Mouse (Mus musculus) cortical plate, adult 2 months (tissue): ENCODE measurements around the gene Ninl. TPM values are rescaled to one million over a fixed set of nuclear protein-coding genes. Genes with fewer than 3 reads are reported as not detected.

Experiments
- H3K27ac ChIP-seq: fragments of 200-500 bp; 2 replicates; pipeline ENCODE4 v1.5.1; 2012; ENCODE audit warnings: low read length, control low read depth, inconsistent platforms; ENCODE audit not compliant: insufficient read depth
- H3K4me1 ChIP-seq: fragments of 200-500 bp; 2 replicates; pipeline ENCODE4 v1.6.1; 2011; ENCODE audit warnings: low read length; ENCODE audit not compliant: control insufficient read depth, insufficient read depth
- H3K4me3 ChIP-seq: fragments of 200-500 bp; 2 replicates; pipeline ENCODE4 v1.5.1; 2011; ENCODE audit warnings: mild to moderate bottlenecking, low read length, control low read depth; ENCODE audit not compliant: insufficient read depth
- CTCF ChIP-seq: fragments of 200-500 bp; IDR thresholded peaks from 2 replicates; pipeline ENCODE4 v1.5.1; 2011; ENCODE audit warnings: mild to moderate bottlenecking, control low read depth, low read length; ENCODE audit not compliant: insufficient read depth; ENCODE audit errors: extremely low read depth
- POLR2A ChIP-seq: fragments of 200-500 bp; IDR thresholded peaks from 2 replicates; pipeline ENCODE4 v1.6.1; 2011; ENCODE audit warnings: mild to moderate bottlenecking, low read length, control low read depth; ENCODE audit not compliant: insufficient read depth; ENCODE audit errors: extremely low read depth
- polyA plus RNA-seq: library from polyadenylated mRNA; depleted of rRNA; stranded (reverse); fragments of >200 nt; gene quantifications from 2 replicates; pipeline ENCODE4 v1.2.3, GENCODE M21; 2012

Ninl gene
- polyA plus RNA-seq, 1 experiment = 6.5 TPM

DNA sequence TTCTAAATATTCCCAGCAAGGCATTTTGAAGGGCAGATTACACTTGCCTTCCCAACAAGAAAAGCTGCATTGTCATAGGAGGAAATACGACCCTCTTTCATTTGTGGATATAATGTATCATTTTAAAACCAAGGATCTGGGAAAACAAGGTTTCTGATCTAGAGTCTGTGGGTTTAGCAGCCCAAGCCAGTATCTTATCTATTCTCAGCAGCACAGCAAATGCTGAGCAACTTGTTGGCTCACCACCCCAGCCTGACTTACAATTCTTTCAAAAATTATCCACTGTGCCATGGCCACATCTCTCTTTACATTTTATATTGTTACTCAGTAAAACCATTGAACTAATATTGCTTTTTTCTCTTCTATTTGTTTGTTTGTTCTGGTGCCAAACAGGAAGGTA lies 27.9 kb downstream of the Ninl start:
- no peak for TF ChIP-seq CTCF
- TF ChIP-seq POLR2A = no peak
- Histone ChIP-seq H3K27ac (no peak overlapping the region), H3K4me3 (no peak overlapping the region), H3K4me1 (no peaks in the 10 kb centered on the region)

DNA sequence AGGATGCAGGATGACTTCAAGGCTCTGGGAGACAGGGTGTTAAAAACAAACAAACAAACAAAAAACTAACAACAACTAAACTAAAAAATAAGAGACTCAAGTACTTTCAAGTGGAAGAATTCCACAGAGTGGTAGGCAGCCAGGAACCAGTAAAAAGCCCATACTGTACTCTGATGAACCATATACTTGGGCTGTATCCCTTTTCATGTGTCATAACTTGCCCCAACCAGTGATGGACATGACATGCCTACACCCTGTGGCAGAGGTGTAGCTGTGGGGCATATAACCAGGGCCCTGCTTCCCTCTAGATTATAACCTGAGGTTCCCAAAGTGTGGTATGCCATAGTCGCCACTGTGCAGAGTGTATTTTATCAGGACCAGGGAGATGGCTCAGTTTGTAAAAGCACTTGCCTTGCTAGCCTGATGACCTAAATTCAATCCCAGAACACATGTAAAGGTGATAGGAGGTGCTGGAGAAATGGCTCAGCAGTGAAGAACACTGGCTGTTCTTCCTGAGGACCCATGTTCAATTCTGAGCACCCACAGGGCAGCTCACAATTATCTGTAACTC lies 29.6 kb downstream of the Ninl start:
- H3K27ac ChIP-seq = no peak overlapping the region
- peak overlapping the region; percentile 52 for H3K4me3 ChIP-seq
- no peaks in the 10 kb centered on the region for H3K4me1 ChIP-seq
- TF ChIP-seq CTCF (no peak), POLR2A (no peak)

DNA sequence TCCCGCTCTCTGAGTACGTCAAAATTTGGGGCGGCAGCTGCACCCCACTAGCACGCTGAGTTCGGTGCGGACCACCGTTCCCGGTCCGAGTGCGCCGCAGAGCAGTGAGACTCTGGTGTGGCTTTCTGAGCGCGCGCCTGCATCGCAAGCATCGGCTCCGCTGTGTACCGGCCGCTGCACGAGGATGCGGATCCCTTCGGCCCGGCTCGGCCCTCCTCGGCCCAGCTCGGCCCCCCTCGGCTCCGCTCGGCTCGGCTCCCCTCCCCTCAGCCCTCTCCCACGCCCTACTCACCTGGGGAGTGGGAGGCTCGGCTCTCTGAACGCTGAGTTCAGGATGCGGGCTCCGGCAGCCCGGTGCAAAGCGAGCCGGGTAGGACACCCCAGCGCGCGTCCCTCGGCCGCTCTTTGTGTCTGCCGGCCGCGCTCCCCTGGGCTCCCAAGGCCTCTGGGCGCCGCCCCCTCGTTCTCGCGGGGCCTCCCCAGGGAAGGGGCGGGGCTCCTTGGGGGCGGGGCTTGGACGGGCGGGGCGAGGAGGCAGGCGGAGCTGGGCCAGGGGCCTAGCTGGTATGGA lies 30.2 kb downstream of the Ninl start:
- no peak for TF ChIP-seq POLR2A
- TF ChIP-seq CTCF = no peak
- H3K27ac ChIP-seq = no peak overlapping the region
- H3K4me3 ChIP-seq = peak overlapping the region; percentile 52
- no peaks in the 10 kb centered on the region for H3K4me1 ChIP-seq

GRCm38 (mm10) chr2:151008517-151008932 lies 30.7 kb downstream of the Ninl start:
- Histone ChIP-seq H3K4me1 (no peaks in the 10 kb centered on the region), H3K27ac (no peak overlapping the region), H3K4me3 (peak overlapping the region; percentile 52)
- TF ChIP-seq CTCF (no peak), POLR2A (no peak)

- no peak for TF ChIP-seq CTCF
- TF ChIP-seq POLR2A = no peak
- peak overlapping the region; percentile 52; the same call in 1 of the 2 replicates for H3K4me3 ChIP-seq
- H3K27ac ChIP-seq = no peak overlapping the region
- no peaks in the 10 kb centered on the region for H3K4me1 ChIP-seq
Observed at GRCm38 (mm10) chr2:151008006-151008405, 31.2 kb downstream of the Ninl start.

- no peak overlapping the region for H3K27ac ChIP-seq
- TF ChIP-seq POLR2A = no peak
- no peak for TF ChIP-seq CTCF
- H3K4me3 ChIP-seq = no peak overlapping the region
- H3K4me1 ChIP-seq = no peaks in the 10 kb centered on the region; the same call in 1 of the 2 replicates
Observed at GRCm38 (mm10) chr2:151006281-151006945, 32.8 kb downstream of the Ninl start.

DNA sequence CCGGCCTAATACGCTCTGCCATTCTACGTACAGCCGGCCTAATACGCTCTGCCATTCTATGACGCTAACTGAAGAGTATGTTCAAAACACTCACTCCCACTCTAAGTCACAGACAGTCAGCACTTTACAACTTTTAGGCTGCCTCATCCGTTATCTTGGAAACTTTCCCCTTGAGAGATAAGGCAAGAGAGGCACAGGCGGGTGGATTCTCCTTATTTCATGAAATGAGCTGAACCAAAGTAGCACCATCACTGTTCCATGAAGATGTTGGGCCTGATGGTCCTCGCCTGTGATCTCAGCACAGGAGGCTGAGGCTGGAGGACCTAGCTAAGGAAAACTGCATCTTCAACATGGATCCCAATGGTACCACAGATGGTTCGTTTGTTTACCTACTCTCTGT lies 34.8 kb downstream of the Ninl start:
- no peak overlapping the region for H3K27ac ChIP-seq
- TF ChIP-seq POLR2A (no peak), CTCF (no peak)
- no peaks in the 10 kb centered on the region; the same call in 1 of the 2 replicates for H3K4me1 ChIP-seq
- H3K4me3 ChIP-seq = no peak overlapping the region

GRCm38 (mm10) chr2:151003796-151004195 lies 35.4 kb downstream of the Ninl start:
- no peak overlapping the region for H3K27ac ChIP-seq
- no peak for TF ChIP-seq CTCF
- TF ChIP-seq POLR2A = no peak
- H3K4me1 ChIP-seq = no peaks in the 10 kb centered on the region; the same call in 1 of the 2 replicates
- no peak overlapping the region for H3K4me3 ChIP-seq

GRCm38 (mm10) chr2:151001619-151002175 lies 37.5 kb downstream of the Ninl start:
- H3K4me1 ChIP-seq = peaks cover 2% of the 10 kb centered on the region; the same call in 1 of the 2 replicates
- 0 out of 2 replicates have a peak, but pooled peaks have one; percentile 1 for TF ChIP-seq CTCF
- no peak for TF ChIP-seq POLR2A
- H3K27ac ChIP-seq = no peak overlapping the region
- no peak overlapping the region for H3K4me3 ChIP-seq
